Comparison of ENCODE assay signal across 13 mouse cellular contexts in genomic region chr3:107176501-107176900, GRCm38 (mm10). TPM values are rescaled to one million over a fixed set of nuclear protein-coding genes. Genes with fewer than 3 reads are reported as not detected.
DNase-seq lines count a peak whose midpoint lies in the region; ATAC-seq and TF ChIP-seq lines count a peak whose summit lies in the region.
"Had no signal": no experiment of that assay in that cellular context is flagged by ENCODE, and none has a peak within 500 bp of the region (broad histone marks: within the 10 kb centered on the region; RNA-seq: fewer than 3 reads in every experiment).

No protein-coding gene starts in this region.

- no peak for DNase-seq in midbrain, embryonic 10.5 days (ENCODE audit: low spot score)
- peak; percentile 68 to 74 for DNase-seq in cerebellum, postnatal 36 days
- DNase-seq in hindbrain, postnatal 0 days (ENCODE audit: low spot score) = peak; percentile 75
- DNase-seq in retina, postnatal 1 day = peak; percentile 24
- no peak for DNase-seq in adrenal gland, postnatal 25 days
- DNase-seq: gastrocnemius, postnatal 14 days; kidney, postnatal 4 days had no signal

- H3K4me2 ChIP-seq in midbrain, embryonic 13.5 days (replicated peaks) = no peak overlapping the region
- no peak overlapping the region for H3K4me2 ChIP-seq in hindbrain, postnatal 0 days (ENCODE audit: low read depth, low read length)
- H3K4me2 ChIP-seq: heart, embryonic 12.5 days; intestine, embryonic 15.5 days; liver, embryonic 12.5 days had no signal

- H3K9ac ChIP-seq in midbrain, embryonic 13.5 days (replicated peaks) = no peak overlapping the region
- H3K9ac ChIP-seq in hindbrain, postnatal 0 days (replicated peaks; ENCODE audit: low read length) = no peak overlapping the region
- H3K9ac ChIP-seq: heart, embryonic 12.5 days; intestine, embryonic 15.5 days; liver, embryonic 12.5 days had no signal

- no peak overlapping the region for H3K4me3 ChIP-seq in midbrain, embryonic 13.5 days (replicated peaks)
- no peak overlapping the region for H3K4me3 ChIP-seq in midbrain, embryonic 10.5 days
- no peak overlapping the region for H3K4me3 ChIP-seq in hindbrain, postnatal 0 days (ENCODE audit: low read length)
- H3K4me3 ChIP-seq: heart, embryonic 12.5 days; intestine, embryonic 15.5 days; liver, embryonic 12.5 days had no signal

- H3K36me3 ChIP-seq in midbrain, embryonic 13.5 days = no peaks in the 10 kb centered on the region
- no peaks in the 10 kb centered on the region for H3K36me3 ChIP-seq in midbrain, embryonic 10.5 days
- no peaks in the 10 kb centered on the region for H3K36me3 ChIP-seq in hindbrain, postnatal 0 days (ENCODE audit: insufficient read depth, low read length)
- H3K36me3 ChIP-seq: heart, embryonic 12.5 days; intestine, embryonic 15.5 days; liver, embryonic 12.5 days had no signal

- WGBS in midbrain, embryonic 13.5 days = 75% methylated on average over 9 of the region's 9 CpGs
- 89% methylated on average over 9 of the region's 9 CpGs for WGBS in midbrain, embryonic 10.5 days
- WGBS in hindbrain, postnatal 0 days = 28% methylated on average over 9 of the region's 9 CpGs

- no peak for TF ChIP-seq CTCF in hindbrain, postnatal 0 days (IDR thresholded peaks at IDR 0.05; ENCODE audit: low read depth)

- H3K9me3 ChIP-seq in midbrain, embryonic 13.5 days = no peaks in the 10 kb centered on the region
- H3K9me3 ChIP-seq in midbrain, embryonic 10.5 days (replicated peaks) = no peaks in the 10 kb centered on the region
- no peaks in the 10 kb centered on the region for H3K9me3 ChIP-seq in hindbrain, postnatal 0 days (ENCODE audit: low read length)
- H3K9me3 ChIP-seq: heart, embryonic 12.5 days; intestine, embryonic 15.5 days; liver, embryonic 12.5 days had no signal

- peak; percentile 80 for ATAC-seq in midbrain, embryonic 13.5 days
- ATAC-seq in hindbrain, postnatal 0 days = peak; percentile 82
- no peak for ATAC-seq in megakaryocyte progenitor cell, adult 5-6 weeks (replicated peaks; ENCODE audit: poor library complexity)
- ATAC-seq in CD4-positive, CD25-positive, alpha-beta regulatory T cell, adult 4 months = no peak
- ATAC-seq: intestine, embryonic 15.5 days; liver, embryonic 12.5 days had no signal

- no peaks in the 10 kb centered on the region for H3K27me3 ChIP-seq in midbrain, embryonic 13.5 days
- no peaks in the 10 kb centered on the region for H3K27me3 ChIP-seq in midbrain, embryonic 10.5 days (ENCODE audit: low read depth, poor library complexity, severe bottlenecking)
- H3K27me3 ChIP-seq in hindbrain, postnatal 0 days (ENCODE audit: insufficient read depth, low read length) = no peaks in the 10 kb centered on the region
- H3K27me3 ChIP-seq: heart, embryonic 12.5 days; intestine, embryonic 15.5 days; liver, embryonic 12.5 days had no signal

- H3K27ac ChIP-seq in midbrain, embryonic 13.5 days = no peak overlapping the region
- no peak overlapping the region for H3K27ac ChIP-seq in midbrain, embryonic 10.5 days (replicated peaks)
- no peak overlapping the region; the same call in 1 of the 2 replicates for H3K27ac ChIP-seq in hindbrain, postnatal 0 days
- H3K27ac ChIP-seq: intestine, embryonic 15.5 days; liver, embryonic 12.5 days had no signal

- no peaks in the 10 kb centered on the region for H3K4me1 ChIP-seq in midbrain, embryonic 13.5 days (replicated peaks)
- no peaks in the 10 kb centered on the region for H3K4me1 ChIP-seq in midbrain, embryonic 10.5 days
- peaks cover 11% of the 10 kb centered on the region; the same call in 1 of the 2 replicates for H3K4me1 ChIP-seq in hindbrain, postnatal 0 days (ENCODE audit: insufficient read depth, low read length)
- H3K4me1 ChIP-seq: heart, embryonic 12.5 days; intestine, embryonic 15.5 days; liver, embryonic 12.5 days had no signal

RNA-seq across cellular contexts. Expression of gene Kcna10, which starts 6.4 kb away (rescaled TPM):
- polyA plus RNA-seq in midbrain, embryonic 13.5 days (2015; fragmentation: Nextera tagmentation; extraction: Ambion mirVana) = not detected in 2 replicates
- not detected in 2 replicates for polyA plus RNA-seq in midbrain, embryonic 10.5 days (2016; fragmentation: Nextera tagmentation; extraction: Ambion mirVana)
- total RNA-seq in hindbrain, postnatal 0 days (2014; rRNA removed) = not detected in 2 replicates
- polyA plus RNA-seq in hindbrain, postnatal 0 days (2015; fragmentation: Nextera tagmentation; extraction: Ambion mirVana) = 0.09 TPM in 1 of 2 replicates, not detected in the other
- not detected in 2 replicates for total RNA-seq in megakaryocyte progenitor cell, adult 5-6 weeks (2015)
- not detected in 2 replicates for total RNA-seq in megakaryocyte progenitor cell, adult 5-6 weeks (2017)
- polyA plus RNA-seq in CD4-positive, CD25-positive, alpha-beta regulatory T cell, adult 4 months (2017; shearing (Covaris generic)) = not detected
- total RNA-seq in adrenal gland, postnatal 25 days (2021) = not detected in 2 replicates
- polyA plus RNA-seq: heart, embryonic 12.5 days; intestine, embryonic 15.5 days; liver, embryonic 12.5 days had no signal

RNA-seq across cellular contexts. Expression of gene Cym, which starts 45.0 kb away (rescaled TPM):
- 0.27 and 4.2 TPM in 2 replicates for polyA plus RNA-seq in midbrain, embryonic 13.5 days (2015; fragmentation: Nextera tagmentation; extraction: Ambion mirVana)
- polyA plus RNA-seq in midbrain, embryonic 10.5 days (2016; fragmentation: Nextera tagmentation; extraction: Ambion mirVana) = not detected in 2 replicates
- 0.63 TPM in 1 of 2 replicates, not detected in the other for total RNA-seq in hindbrain, postnatal 0 days (2014; rRNA removed)
- not detected in 2 replicates for polyA plus RNA-seq in hindbrain, postnatal 0 days (2015; fragmentation: Nextera tagmentation; extraction: Ambion mirVana)
- total RNA-seq in megakaryocyte progenitor cell, adult 5-6 weeks (2015) = not detected in 2 replicates
- total RNA-seq in megakaryocyte progenitor cell, adult 5-6 weeks (2017) = not detected in 2 replicates
- polyA plus RNA-seq in CD4-positive, CD25-positive, alpha-beta regulatory T cell, adult 4 months (2017; shearing (Covaris generic)) = under 1 TPM in 1 of 2 experiments, not detected in 1; 0.43 TPM
- 0.43 TPM in 1 of 2 replicates, not detected in the other for total RNA-seq in adrenal gland, postnatal 25 days (2021)
- total RNA-seq: gastrocnemius, postnatal 14 days had no signal
- polyA plus RNA-seq: liver, embryonic 12.5 days had no signal

RNA-seq across cellular contexts. Expression of gene A630076J17Rik, which starts 53.9 kb away (rescaled TPM):
- polyA plus RNA-seq in midbrain, embryonic 13.5 days (2015; fragmentation: Nextera tagmentation; extraction: Ambion mirVana) = not detected in 2 replicates
- polyA plus RNA-seq in midbrain, embryonic 10.5 days (2016; fragmentation: Nextera tagmentation; extraction: Ambion mirVana) = not detected in 2 replicates
- total RNA-seq in hindbrain, postnatal 0 days (2014; rRNA removed) = not detected in 2 replicates
- not detected in 2 replicates for polyA plus RNA-seq in hindbrain, postnatal 0 days (2015; fragmentation: Nextera tagmentation; extraction: Ambion mirVana)
- total RNA-seq in megakaryocyte progenitor cell, adult 5-6 weeks (2015) = not detected in 2 replicates
- not detected in 2 replicates for total RNA-seq in megakaryocyte progenitor cell, adult 5-6 weeks (2017)
- polyA plus RNA-seq in CD4-positive, CD25-positive, alpha-beta regulatory T cell, adult 4 months (2017; shearing (Covaris generic)) = not detected
- not detected in 2 replicates for total RNA-seq in adrenal gland, postnatal 25 days (2021)
- total RNA-seq: gastrocnemius, postnatal 14 days had no signal
- polyA plus RNA-seq: heart, embryonic 12.5 days; intestine, embryonic 15.5 days; liver, embryonic 12.5 days had no signal

Comparison
In these comparisons a context has a peak if more than half of its experiments do, and no peak if none do; other contexts are left out.
1. ATAC-seq: peak in midbrain, embryonic 13.5 days (single experiment) and hindbrain, postnatal 0 days (single experiment); none in megakaryocyte progenitor cell, adult 5-6 weeks (single experiment) and CD4-positive, CD25-positive, alpha-beta regulatory T cell, adult 4 months (single experiment).
2. DNase-seq: peak in cerebellum, postnatal 36 days (2 of 2), hindbrain, postnatal 0 days (single experiment) and retina, postnatal 1 day (single experiment); none in midbrain, embryonic 10.5 days (single experiment) and adrenal gland, postnatal 25 days (single experiment).